Comparison of ENCODE assay signal across 10 mouse cellular contexts in the genomic region with DNA sequence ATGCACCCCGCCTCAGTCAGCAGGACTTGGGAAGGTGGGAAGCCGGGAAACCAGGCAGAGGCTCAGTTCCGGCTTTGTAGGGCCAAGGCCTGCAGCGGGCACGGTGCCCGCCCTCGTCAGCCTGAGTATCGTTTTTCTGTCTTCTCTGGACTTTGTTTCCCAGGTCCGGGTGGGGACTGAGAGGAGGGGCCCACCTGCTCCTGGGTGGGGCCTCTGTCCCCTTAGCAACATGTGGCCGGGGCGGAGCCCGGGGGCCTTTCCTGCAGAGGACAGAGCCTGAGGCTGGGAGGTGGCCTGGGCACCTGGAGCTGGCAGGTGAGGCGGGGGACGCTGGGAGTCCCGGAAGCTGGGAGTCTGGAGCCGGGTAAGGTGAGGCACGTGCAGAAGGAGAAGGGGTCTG. TPM values are rescaled to one million over a fixed set of nuclear protein-coding genes. Genes with fewer than 3 reads are reported as not detected.
DNase-seq lines count a peak whose midpoint lies in the region; ATAC-seq and TF ChIP-seq lines count a peak whose summit lies in the region.
"Had no signal": no experiment of that assay in that cellular context is flagged by ENCODE, and none has a peak within 500 bp of the region (broad histone marks: within the 10 kb centered on the region; RNA-seq: fewer than 3 reads in every experiment).

No protein-coding gene starts in this region.

- peak; percentile 45 for DNase-seq in ovary, postnatal 36 days (ENCODE audit: low spot score)
- DNase-seq in ovary, postnatal 14 days (ENCODE audit: low spot score) = no peak
- peak; percentile 82 for DNase-seq in kidney, postnatal 10 days
- DNase-seq in stomach, postnatal 0 days (ENCODE audit: low spot score) = peak; percentile 95
- no peak for DNase-seq in frontal cortex, adult 2 months (ENCODE audit: extremely low spot score in 1 of 2, low spot score in 1 of 2)
- no peak for DNase-seq in urinary bladder, postnatal 10 days (ENCODE audit: low spot score)

- H3K9ac ChIP-seq in lung, embryonic 16.5 days (ENCODE audit: low read length) = peak overlapping the region; percentile 56
- peak overlapping the region; percentile 56 for H3K9ac ChIP-seq in stomach, postnatal 0 days (ENCODE audit: low read length)

- H3K27me3 ChIP-seq in lung, embryonic 16.5 days (ENCODE audit: control insufficient read depth, insufficient read depth, low read depth, low read length) = no peaks in the 10 kb centered on the region
- no peaks in the 10 kb centered on the region for H3K27me3 ChIP-seq in stomach, postnatal 0 days (ENCODE audit: control insufficient read depth, insufficient read depth, low read length)

- TF ChIP-seq CTCF in stomach, postnatal 0 days (IDR thresholded peaks at IDR 0.05; ENCODE audit: low read depth) = no peak

- peaks cover 6% of the 10 kb centered on the region; the same call in 1 of the 2 replicates for H3K4me1 ChIP-seq in lung, embryonic 16.5 days (replicated peaks; ENCODE audit: control insufficient read depth, insufficient read depth, low read length)
- 0 out of 2 replicates have a peak, but pooled peaks cover 7% of the 10 kb centered on the region for H3K4me1 ChIP-seq in stomach, postnatal 0 days (replicated peaks; ENCODE audit: control insufficient read depth, insufficient read depth)

- H3K36me3 ChIP-seq in lung, embryonic 16.5 days (ENCODE audit: control insufficient read depth, insufficient read depth, low read length) = no peaks in the 10 kb centered on the region
- no peaks in the 10 kb centered on the region for H3K36me3 ChIP-seq in stomach, postnatal 0 days (ENCODE audit: control insufficient read depth, insufficient read depth, low read length)

- H3K4me3 ChIP-seq in lung, embryonic 16.5 days (ENCODE audit: low read length) = peak overlapping the region; percentile 24
- H3K4me3 ChIP-seq in stomach, postnatal 0 days (ENCODE audit: low read depth, low read length) = peak overlapping the region; percentile 26

- peak overlapping the region; percentile 17; the same call in 1 of the 2 replicates for H3K27ac ChIP-seq in lung, embryonic 16.5 days (ENCODE audit: low read length)
- H3K27ac ChIP-seq in stomach, postnatal 0 days (replicated peaks) = peak overlapping the region; percentile 91

- peak; percentile 81 for ATAC-seq in lung, embryonic 16.5 days (ENCODE audit: low read depth)
- peak; percentile 82 for ATAC-seq in stomach, postnatal 0 days (ENCODE audit: low FRiP score, low TSS enrichment)
- no peak for ATAC-seq in megakaryocyte-erythroid progenitor cell, adult 5-6 weeks (replicated peaks; ENCODE audit: low FRiP score, low TSS enrichment, poor library complexity, severe bottlenecking)

- no peaks in the 10 kb centered on the region for H3K9me3 ChIP-seq in lung, embryonic 16.5 days (ENCODE audit: control insufficient read depth, low read length)
- no peaks in the 10 kb centered on the region for H3K9me3 ChIP-seq in stomach, postnatal 0 days (ENCODE audit: control insufficient read depth, low read length)

- WGBS in lung, embryonic 16.5 days = 24% methylated on average over 17 of the region's 17 CpGs
- WGBS in stomach, postnatal 0 days = 29% methylated on average over 14 of the region's 17 CpGs

- peak overlapping the region; percentile 42 for H3K4me2 ChIP-seq in lung, embryonic 16.5 days (ENCODE audit: low read depth, low read length)
- H3K4me2 ChIP-seq in stomach, postnatal 0 days (replicated peaks; ENCODE audit: low read depth) = peak overlapping the region; percentile 48

- no peak for TF ChIP-seq EP300 in stomach, postnatal 0 days (optimal IDR thresholded peaks at IDR 0.05)

RNA-seq across cellular contexts. Expression of a gene that starts 1.6 kb away (rescaled TPM):
- polyA plus RNA-seq in lung, embryonic 16.5 days (2015; fragmentation: Nextera tagmentation; extraction: Ambion mirVana) = 10.6 and 13.5 TPM in 2 replicates
- 57.6 and 58.0 TPM in 2 replicates for polyA plus RNA-seq in stomach, postnatal 0 days (2015; fragmentation: Nextera tagmentation; extraction: Ambion mirVana)
- polyA plus RNA-seq in frontal cortex, adult 2 months (2012; rRNA removed) = 0.40 and 0.71 TPM in 2 replicates
- total RNA-seq in megakaryocyte-erythroid progenitor cell, adult 5-6 weeks (2014; fragmentation: Nextera tagmentation) = not detected in 2 replicates
- total RNA-seq in megakaryocyte-erythroid progenitor cell, adult 5-6 weeks (2017) = not detected in 2 replicates
- total RNA-seq: MEL had no signal

RNA-seq across cellular contexts. Expression of a gene that starts 29.0 kb away (rescaled TPM):
- polyA plus RNA-seq in lung, embryonic 16.5 days (2015; fragmentation: Nextera tagmentation; extraction: Ambion mirVana) = 52.7 and 54.1 TPM in 2 replicates
- polyA plus RNA-seq in stomach, postnatal 0 days (2015; fragmentation: Nextera tagmentation; extraction: Ambion mirVana) = 27.8 and 29.1 TPM in 2 replicates
- 325 and 370 TPM in 2 replicates for polyA plus RNA-seq in frontal cortex, adult 2 months (2012; rRNA removed)
- total RNA-seq in megakaryocyte-erythroid progenitor cell, adult 5-6 weeks (2014; fragmentation: Nextera tagmentation) = 7.6 and 11.1 TPM in 2 replicates
- total RNA-seq in megakaryocyte-erythroid progenitor cell, adult 5-6 weeks (2017) = 4.6 and 6.8 TPM in 2 replicates

RNA-seq across cellular contexts. Expression of a gene that starts 31.6 kb away (rescaled TPM):
- 0.57 and 2.1 TPM in 2 replicates for polyA plus RNA-seq in lung, embryonic 16.5 days (2015; fragmentation: Nextera tagmentation; extraction: Ambion mirVana)
- 0.04 and 0.15 TPM in 2 replicates for polyA plus RNA-seq in stomach, postnatal 0 days (2015; fragmentation: Nextera tagmentation; extraction: Ambion mirVana)
- polyA plus RNA-seq in frontal cortex, adult 2 months (2012; rRNA removed) = 1.00 and 1.1 TPM in 2 replicates
- total RNA-seq in megakaryocyte-erythroid progenitor cell, adult 5-6 weeks (2014; fragmentation: Nextera tagmentation) = 2.4 and 7.6 TPM in 2 replicates
- 1.7 and 3.5 TPM in 2 replicates for total RNA-seq in megakaryocyte-erythroid progenitor cell, adult 5-6 weeks (2017)
- total RNA-seq: heart, postnatal 25 days had no signal

RNA-seq across cellular contexts. Expression of a gene that starts 31.9 kb away (rescaled TPM):
- polyA plus RNA-seq in lung, embryonic 16.5 days (2015; fragmentation: Nextera tagmentation; extraction: Ambion mirVana) = 344 and 371 TPM in 2 replicates
- polyA plus RNA-seq in stomach, postnatal 0 days (2015; fragmentation: Nextera tagmentation; extraction: Ambion mirVana) = 99.3 and 103 TPM in 2 replicates
- polyA plus RNA-seq in frontal cortex, adult 2 months (2012; rRNA removed) = 59.5 and 71.5 TPM in 2 replicates
- 423 and 470 TPM in 2 replicates for total RNA-seq in megakaryocyte-erythroid progenitor cell, adult 5-6 weeks (2014; fragmentation: Nextera tagmentation)
- total RNA-seq in megakaryocyte-erythroid progenitor cell, adult 5-6 weeks (2017) = 149 and 201 TPM in 2 replicates

RNA-seq across cellular contexts. Expression of a gene that starts 45.3 kb away (rescaled TPM):
- polyA plus RNA-seq in lung, embryonic 16.5 days (2015; fragmentation: Nextera tagmentation; extraction: Ambion mirVana) = 21.7 and 22.7 TPM in 2 replicates
- polyA plus RNA-seq in stomach, postnatal 0 days (2015; fragmentation: Nextera tagmentation; extraction: Ambion mirVana) = 14.1 and 17.6 TPM in 2 replicates
- 5.6 and 7.0 TPM in 2 replicates for polyA plus RNA-seq in frontal cortex, adult 2 months (2012; rRNA removed)
- 0.49 and 0.96 TPM in 2 replicates for total RNA-seq in megakaryocyte-erythroid progenitor cell, adult 5-6 weeks (2014; fragmentation: Nextera tagmentation)
- 0.66 and 0.80 TPM in 2 replicates for total RNA-seq in megakaryocyte-erythroid progenitor cell, adult 5-6 weeks (2017)

Comparison
In these comparisons a context has a peak if more than half of its experiments do, and no peak if none do; other contexts are left out.
1. DNase-seq: peak in ovary, postnatal 36 days (single experiment), kidney, postnatal 10 days (single experiment) and stomach, postnatal 0 days (single experiment); none in ovary, postnatal 14 days (single experiment), frontal cortex, adult 2 months (0 of 2) and urinary bladder, postnatal 10 days (single experiment).